Mouse (Mus musculus) cerebellum, adult 8-10 months (tissue): ENCODE data around the gene Scml2.
A peak's percentile ranks its signal among the peaks of the same experiment; 100 is the strongest.
"Not testable (repeated sequence)": the region's sequence is repeated elsewhere in the genome, so short reads cannot be mapped to it uniquely, and the experiment has no call there.

Experiments used
- DNase-seq: peaks from one replicate; pipeline ENCODE4 v3.0.0; 2022

Scml2 gene

GRCm38 (mm10) chrX:161116893-161117292 is at the start of gene Scml2:
Gene Scml2 (plus strand): TSS chrX:161117193.
- not testable (repeated sequence) for DNase-seq

GRCm38 (mm10) chrX:161075576-161075975 is 41.4 kb upstream of the Scml2 start:
- DNase-seq = not testable (repeated sequence)

- peak; percentile 17 for DNase-seq
These were observed 45.5 kb downstream of the Scml2 start for GRCm38 (mm10) chrX:161162314-161163068.

- no peak for DNase-seq
These were observed 46.0 kb downstream of the Scml2 start for GRCm38 (mm10) chrX:161163069-161163416.

- DNase-seq = not testable (repeated sequence)
These were observed 170.2 kb downstream of the Scml2 start, which contains the start of gene Gm15262 for GRCm38 (mm10) chrX:161287156-161287555. Gene Gm15262 (plus strand): TSS chrX:161287456.
